Mouse (Mus musculus): ENCODE measurements around the gene Ankrd55. TPM values are rescaled to one million over a fixed set of nuclear protein-coding genes. Genes with fewer than 3 reads are reported as not detected.

Ankrd55 gene
- polyA plus RNA-seq, 1 experiment from 2014 or later: 2.7 TPM

DNA sequence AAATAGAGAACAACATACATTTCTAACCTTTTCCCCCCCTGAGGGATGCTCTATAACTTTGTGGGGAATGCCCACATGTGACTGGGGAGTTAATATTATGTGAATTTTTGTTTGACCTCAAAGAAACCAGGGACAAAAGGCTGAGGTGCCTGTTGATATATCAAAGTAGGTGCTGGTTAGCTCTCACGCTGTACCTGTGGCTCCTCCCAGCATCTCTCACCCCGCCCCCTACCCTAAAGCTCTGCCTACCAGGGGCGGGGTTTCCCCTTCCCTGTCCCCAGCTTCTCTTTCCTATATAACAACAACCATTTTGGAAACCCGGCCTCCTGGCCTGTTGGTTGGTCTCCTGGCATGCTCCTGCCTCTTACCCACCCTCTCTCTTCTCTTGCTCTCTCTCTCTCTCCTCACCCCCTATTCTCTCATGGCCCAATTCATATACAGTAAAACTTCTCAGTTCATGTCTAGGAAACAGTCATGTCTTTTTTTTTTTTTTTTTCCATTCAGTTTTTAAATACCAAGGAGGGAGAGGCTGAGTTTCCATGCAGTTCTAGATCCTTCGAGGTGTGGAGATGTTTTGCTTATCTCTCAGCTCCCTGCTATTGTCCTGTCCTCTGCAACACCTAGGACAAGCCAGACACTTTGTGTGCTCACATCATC is 54.8 kb downstream of the Ankrd55 start:
- peaks cover 23% of the 10 kb centered on the region for H3K79me2 ChIP-seq (ENCODE audit: inconsistent target)
- H3K36me3 ChIP-seq (ENCODE audit: inconsistent target): no peaks in the 10 kb centered on the region
- WGBS (ENCODE audit: missing documents): 86% methylated on average over 5 of the region's 5 CpGs
- H3K27ac ChIP-seq: peak overlapping the region; percentile 97
- H3K4me3 ChIP-seq (ENCODE audit: inconsistent target): no peak overlapping the region

DNA sequence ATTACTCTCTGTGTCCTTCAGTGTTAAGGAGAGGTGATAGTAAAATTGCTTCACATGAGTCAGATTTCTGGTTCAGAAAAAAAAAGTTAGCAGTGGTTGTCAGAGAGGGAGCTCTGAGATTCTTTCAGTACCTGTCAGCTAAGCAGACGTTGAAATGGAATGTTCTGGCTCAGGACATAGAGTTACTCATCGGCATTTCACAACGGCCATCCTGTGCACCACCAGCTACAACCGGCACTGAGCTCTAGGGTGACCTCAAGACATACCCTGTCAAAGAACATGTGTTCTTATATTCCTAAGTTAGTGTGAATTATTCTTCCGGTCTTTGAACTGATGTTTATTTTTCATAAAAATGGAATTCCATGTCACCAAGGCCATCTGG is 55.4 kb downstream of the Ankrd55 start:
- H3K27ac ChIP-seq: peak overlapping the region; percentile 97
- peaks cover 29% of the 10 kb centered on the region for H3K79me2 ChIP-seq (ENCODE audit: inconsistent target)
- WGBS (ENCODE audit: missing documents): 42% methylated on average over 5 of the region's 5 CpGs
- no peak overlapping the region for H3K4me3 ChIP-seq (ENCODE audit: inconsistent target)
- H3K36me3 ChIP-seq (ENCODE audit: inconsistent target): no peaks in the 10 kb centered on the region

DNA sequence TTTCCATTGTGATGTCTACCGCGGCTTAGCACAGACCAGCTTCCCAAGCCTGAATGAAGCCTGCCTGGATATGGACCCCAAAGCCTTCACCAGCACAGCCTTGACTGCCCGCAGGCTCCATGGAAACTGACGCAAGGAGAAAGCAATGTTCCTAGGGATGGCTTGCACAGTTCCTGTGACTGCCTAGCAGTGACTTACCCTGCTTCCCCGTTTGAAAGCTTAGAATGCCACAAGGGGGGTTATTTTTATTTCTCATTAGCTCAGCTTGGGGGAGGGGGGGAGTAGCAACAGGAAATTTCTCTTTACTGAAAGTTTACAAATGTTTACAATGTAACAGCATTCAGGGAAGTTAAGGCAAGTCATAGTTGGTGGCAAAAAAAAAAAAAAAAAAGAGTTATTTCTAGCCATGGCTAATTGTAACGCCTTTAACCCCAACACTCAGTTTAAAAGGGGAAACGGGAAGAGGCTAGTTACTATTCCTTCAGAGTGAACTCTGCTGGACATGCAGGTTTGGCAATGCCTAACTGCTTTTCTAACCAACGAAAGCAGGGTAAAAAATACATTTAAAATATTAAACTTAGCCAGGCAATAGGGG is 56.1 kb downstream of the Ankrd55 start:
- WGBS (ENCODE audit: missing documents): 15% methylated on average over 8 of the region's 8 CpGs
- Histone ChIP-seq H3K79me2 (ENCODE audit: inconsistent target) (peaks cover 32% of the 10 kb centered on the region), H3K4me3 (ENCODE audit: inconsistent target) (no peak overlapping the region), H3K27ac (peak overlapping the region; percentile 97), H3K36me3 (ENCODE audit: inconsistent target) (no peaks in the 10 kb centered on the region)

DNA sequence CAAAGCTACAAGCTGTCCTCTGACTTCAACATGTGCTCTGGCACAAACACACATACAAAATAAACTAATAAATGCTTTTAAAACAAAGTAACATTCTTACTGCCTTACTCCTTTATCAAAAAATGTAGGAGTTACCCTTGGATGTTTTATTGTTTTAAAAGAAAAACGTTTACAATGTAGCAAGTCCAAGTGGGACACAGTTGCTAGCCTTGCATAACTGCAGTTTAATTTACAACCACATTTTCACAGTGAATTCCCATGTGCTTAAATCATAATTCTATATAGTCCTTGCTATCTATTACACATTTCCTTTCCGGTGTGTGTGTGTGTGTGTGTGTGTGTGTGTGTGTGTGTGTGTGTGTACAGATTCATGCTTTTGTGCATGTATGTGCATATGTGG is 57.3 kb downstream of the Ankrd55 start:
- Histone ChIP-seq H3K4me3 (ENCODE audit: inconsistent target) (no peak overlapping the region), H3K79me2 (ENCODE audit: inconsistent target) (peaks cover 32% of the 10 kb centered on the region), H3K36me3 (ENCODE audit: inconsistent target) (no peaks in the 10 kb centered on the region), H3K27ac (peak overlapping the region; percentile 97)
- 50% methylated on average over 1 of the region's 2 CpGs for WGBS (ENCODE audit: missing documents)

DNA sequence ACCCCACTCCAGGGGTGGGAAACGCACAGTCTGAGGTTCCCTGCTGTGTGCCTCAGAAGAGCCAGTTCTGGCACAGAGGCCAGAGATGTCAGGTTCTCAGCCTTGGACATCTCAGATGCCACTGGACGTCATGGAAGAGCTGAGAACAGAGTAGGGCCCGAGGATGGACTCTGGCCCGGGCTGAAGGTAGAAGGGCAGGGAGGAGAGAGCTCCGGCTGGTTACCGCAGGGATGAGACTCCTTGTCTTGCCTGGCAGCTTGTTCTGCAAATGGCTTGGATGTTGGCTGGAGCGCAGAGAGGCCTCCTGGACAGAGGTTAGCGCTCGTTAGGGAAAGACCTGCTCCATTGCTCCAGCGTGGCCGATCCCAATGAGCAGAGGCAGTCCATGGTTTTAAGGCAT is 57.8 kb downstream of the Ankrd55 start:
- 93% methylated on average over 11 of the region's 11 CpGs for WGBS (ENCODE audit: missing documents)
- H3K36me3 ChIP-seq (ENCODE audit: inconsistent target): no peaks in the 10 kb centered on the region
- H3K27ac ChIP-seq: peak overlapping the region; percentile 97

DNA sequence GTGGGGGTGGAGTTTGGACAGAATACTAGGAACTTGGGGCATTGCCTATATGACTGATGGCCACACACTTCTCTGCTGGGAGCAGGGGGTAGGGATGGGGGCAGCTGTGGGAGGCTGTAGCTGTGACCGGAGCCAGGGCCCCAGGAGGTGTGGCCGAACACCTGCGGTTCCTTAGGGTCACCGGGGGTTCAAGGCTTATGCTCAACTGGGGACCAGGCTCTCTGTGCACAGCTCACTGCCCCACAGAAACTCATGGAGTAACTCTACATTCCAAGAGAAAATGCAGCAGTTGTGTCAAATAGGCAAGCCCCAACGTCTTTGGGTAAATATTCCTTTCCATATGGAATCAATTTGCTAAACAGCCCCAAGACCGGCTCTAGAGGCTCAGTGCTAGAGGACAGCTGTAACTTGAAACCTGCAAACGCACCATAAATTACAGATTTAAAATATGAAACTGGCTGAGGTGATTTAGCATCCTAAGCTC is 58.5 kb downstream of the Ankrd55 start:
- H3K36me3 ChIP-seq (ENCODE audit: inconsistent target): no peaks in the 10 kb centered on the region
- peak overlapping the region; percentile 97; the same call in 1 of the 2 replicates for H3K27ac ChIP-seq
- no peak overlapping the region for H3K4me3 ChIP-seq (ENCODE audit: inconsistent target)
- 92% methylated on average over 7 of the region's 7 CpGs for WGBS (ENCODE audit: missing documents)
- H3K79me2 ChIP-seq (ENCODE audit: inconsistent target): peaks cover 32% of the 10 kb centered on the region

More for the DNA sequence above, 57.8 kb downstream of the Ankrd55 start:
- peaks cover 32% of the 10 kb centered on the region for H3K79me2 ChIP-seq (ENCODE audit: inconsistent target)
- H3K4me3 ChIP-seq (ENCODE audit: inconsistent target): no peak overlapping the region

DNA sequence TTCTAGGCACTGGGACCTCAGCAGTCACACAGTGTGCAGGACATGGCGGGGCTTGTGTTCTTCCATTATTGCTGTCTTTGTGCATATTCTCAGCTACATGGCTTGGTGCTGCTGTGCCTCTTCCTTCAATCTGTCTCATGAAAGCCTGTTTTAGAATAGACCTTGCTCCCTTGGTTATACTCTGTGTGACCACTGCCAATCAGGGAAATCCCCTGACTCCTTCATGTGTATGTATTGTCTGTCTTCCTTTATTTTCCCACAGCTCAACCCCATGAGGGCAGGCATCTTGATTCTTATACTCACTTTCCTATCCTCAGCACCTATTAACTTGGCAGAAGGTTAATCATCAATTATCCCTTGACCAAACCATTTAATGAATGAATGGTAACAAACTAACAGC is 60.0 kb downstream of the Ankrd55 start:
- H3K36me3 ChIP-seq (ENCODE audit: inconsistent target): no peaks in the 10 kb centered on the region
- WGBS (ENCODE audit: missing documents): 100% methylated on average over 1 of the region's 1 CpGs
- peaks cover 32% of the 10 kb centered on the region for H3K79me2 ChIP-seq (ENCODE audit: inconsistent target)
- peak overlapping the region; percentile 97 for H3K27ac ChIP-seq
- peak overlapping the region; percentile 27 for H3K4me3 ChIP-seq (ENCODE audit: inconsistent target)

DNA sequence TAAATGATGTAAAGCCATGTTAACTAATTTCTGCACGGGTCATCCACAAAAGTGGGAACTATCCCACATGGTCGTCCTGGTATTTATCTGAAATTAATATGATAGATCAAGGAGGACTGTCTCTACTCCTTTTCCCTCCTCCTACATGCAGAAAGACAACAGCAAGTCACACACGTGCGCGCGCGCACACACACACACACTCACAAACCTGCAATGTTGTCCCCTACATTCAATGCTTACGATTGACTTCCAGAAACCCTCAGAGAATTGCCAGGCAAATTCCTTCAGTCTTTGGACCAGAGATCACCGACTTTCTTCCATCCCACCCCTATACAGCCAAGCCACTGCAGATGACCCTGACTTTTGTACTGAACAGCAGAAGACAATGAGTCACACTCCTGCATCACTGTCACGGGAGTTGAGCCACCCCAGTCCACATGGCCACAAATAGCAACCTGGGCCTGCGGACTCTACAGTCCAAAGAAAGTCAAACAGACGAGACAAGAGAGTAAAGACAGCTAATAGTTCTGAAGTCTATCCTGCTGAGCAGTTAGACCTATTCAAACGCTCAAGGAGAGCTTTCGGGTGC is 60.7 kb downstream of the Ankrd55 start:
- Histone ChIP-seq H3K27ac (peak overlapping the region; percentile 97), H3K36me3 (ENCODE audit: inconsistent target) (no peaks in the 10 kb centered on the region), H3K4me3 (ENCODE audit: inconsistent target) (peak overlapping the region; percentile 27), H3K79me2 (ENCODE audit: inconsistent target) (peaks cover 32% of the 10 kb centered on the region)
- WGBS (ENCODE audit: missing documents): 73% methylated on average over 14 of the region's 14 CpGs

DNA sequence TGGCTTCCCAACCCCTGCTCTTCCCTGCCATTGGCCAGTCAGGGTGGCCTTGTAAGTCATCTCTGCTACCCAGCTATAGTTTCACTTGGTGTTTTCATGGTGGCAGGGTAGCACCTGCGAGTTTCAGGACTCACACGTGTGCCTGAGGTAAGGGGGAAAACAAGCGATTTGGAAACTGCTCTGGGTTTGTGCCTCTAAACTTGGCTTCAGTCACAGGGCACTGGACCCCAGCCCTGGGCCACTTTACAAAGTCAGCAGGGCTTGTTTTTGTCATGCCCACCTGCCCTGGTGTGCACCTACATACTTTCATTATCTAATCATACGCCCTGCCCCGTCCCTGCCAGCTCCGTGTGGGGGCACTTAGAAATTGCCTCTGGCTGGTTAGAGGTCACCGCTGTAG is 61.2 kb downstream of the Ankrd55 start:
- Histone ChIP-seq H3K36me3 (ENCODE audit: inconsistent target) (no peaks in the 10 kb centered on the region), H3K4me3 (ENCODE audit: inconsistent target) (no peak overlapping the region), H3K79me2 (ENCODE audit: inconsistent target) (peaks cover 32% of the 10 kb centered on the region), H3K27ac (peak overlapping the region; percentile 97)
- WGBS (ENCODE audit: missing documents): 92% methylated on average over 7 of the region's 7 CpGs

DNA sequence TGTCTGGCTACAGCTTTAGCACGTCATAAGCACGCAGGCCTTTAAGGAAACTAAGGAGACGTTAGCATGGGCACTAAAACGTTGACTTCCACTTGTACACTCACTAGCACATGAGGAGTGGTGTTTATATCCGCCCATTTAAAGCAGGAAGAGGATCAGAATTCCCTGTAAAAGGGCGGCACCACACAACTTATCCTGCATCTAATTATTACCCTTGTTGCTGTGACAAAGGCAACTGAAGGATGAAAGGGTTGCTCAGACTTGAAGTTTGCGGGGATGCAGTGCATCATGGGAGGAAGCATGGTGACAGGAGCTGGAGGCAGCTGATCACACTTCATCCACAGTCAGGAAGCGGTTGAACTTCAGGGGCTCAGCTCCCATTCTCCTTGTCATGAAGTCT is 63.7 kb downstream of the Ankrd55 start:
- Histone ChIP-seq H3K79me2 (ENCODE audit: inconsistent target) (peaks cover 21% of the 10 kb centered on the region), H3K27ac (no peak overlapping the region), H3K4me3 (ENCODE audit: inconsistent target) (no peak overlapping the region), H3K36me3 (ENCODE audit: inconsistent target) (no peaks in the 10 kb centered on the region)
- WGBS (ENCODE audit: missing documents): 93% methylated on average over 8 of the region's 8 CpGs

DNA sequence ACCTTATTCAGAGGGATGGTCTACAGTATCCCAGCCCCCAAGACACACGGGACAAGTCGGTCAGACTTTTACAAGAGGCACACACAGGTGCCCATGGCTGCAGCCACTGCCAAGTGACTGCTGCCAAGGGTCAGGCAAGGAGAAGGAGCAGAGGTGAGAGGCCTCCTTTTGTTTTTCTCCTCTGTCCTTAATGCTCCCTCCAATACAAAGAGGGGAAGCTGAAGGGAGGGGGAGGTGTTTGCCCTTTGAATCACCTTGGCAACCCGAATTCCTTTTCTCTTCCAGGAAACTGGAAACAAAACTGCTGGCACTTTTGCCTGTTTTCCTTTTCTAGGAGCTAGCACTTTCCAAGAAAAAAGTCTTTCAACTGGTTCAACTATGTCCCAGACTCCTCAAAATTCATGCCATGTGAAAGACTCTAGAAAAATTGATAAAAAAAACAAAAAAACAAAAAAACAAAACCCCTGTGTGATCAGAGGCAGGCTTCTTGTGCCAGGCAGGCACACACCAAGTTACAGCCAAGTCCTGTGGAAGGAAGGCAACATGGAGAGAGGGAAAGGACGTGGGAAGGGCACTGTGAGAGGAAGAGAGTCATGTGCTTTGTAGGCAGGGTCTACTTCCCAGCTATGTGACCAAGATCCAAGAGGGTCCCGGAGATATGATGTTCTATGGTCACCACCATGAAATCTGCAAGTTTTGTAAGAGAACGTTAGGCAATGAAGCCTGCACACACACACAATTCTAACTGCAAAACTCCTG is 66.0 kb downstream of the Ankrd55 start:
- WGBS (ENCODE audit: missing documents): 62% methylated on average over 6 of the region's 6 CpGs
- Histone ChIP-seq H3K27ac (no peak overlapping the region), H3K79me2 (ENCODE audit: inconsistent target) (no peaks in the 10 kb centered on the region), H3K4me3 (ENCODE audit: inconsistent target) (no peak overlapping the region), H3K36me3 (ENCODE audit: inconsistent target) (no peaks in the 10 kb centered on the region)

DNA sequence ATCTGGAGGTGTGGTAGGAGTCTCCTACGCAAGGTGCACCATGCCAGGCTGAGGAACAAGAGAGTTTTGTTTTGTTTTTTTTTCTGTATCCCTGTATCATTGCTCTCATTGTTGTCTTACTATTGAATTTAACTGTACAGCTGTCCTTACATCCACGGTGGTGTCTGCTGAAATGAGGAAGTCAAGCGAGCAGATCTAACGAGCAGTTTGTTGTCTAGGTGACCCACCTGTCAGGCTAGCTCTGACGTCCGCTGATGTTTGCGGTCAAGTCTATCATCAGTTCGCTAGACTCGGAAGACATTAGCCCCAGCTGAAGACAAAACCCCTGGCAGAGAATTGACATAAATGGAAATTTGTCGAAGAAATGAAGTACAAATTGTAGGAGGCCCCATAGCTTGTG is 66.7 kb downstream of the Ankrd55 start:
- WGBS (ENCODE audit: missing documents): 48% methylated on average over 10 of the region's 10 CpGs
- Histone ChIP-seq H3K27ac (no peak overlapping the region), H3K79me2 (ENCODE audit: inconsistent target) (no peaks in the 10 kb centered on the region), H3K36me3 (ENCODE audit: inconsistent target) (no peaks in the 10 kb centered on the region), H3K4me3 (ENCODE audit: inconsistent target) (no peak overlapping the region)

DNA sequence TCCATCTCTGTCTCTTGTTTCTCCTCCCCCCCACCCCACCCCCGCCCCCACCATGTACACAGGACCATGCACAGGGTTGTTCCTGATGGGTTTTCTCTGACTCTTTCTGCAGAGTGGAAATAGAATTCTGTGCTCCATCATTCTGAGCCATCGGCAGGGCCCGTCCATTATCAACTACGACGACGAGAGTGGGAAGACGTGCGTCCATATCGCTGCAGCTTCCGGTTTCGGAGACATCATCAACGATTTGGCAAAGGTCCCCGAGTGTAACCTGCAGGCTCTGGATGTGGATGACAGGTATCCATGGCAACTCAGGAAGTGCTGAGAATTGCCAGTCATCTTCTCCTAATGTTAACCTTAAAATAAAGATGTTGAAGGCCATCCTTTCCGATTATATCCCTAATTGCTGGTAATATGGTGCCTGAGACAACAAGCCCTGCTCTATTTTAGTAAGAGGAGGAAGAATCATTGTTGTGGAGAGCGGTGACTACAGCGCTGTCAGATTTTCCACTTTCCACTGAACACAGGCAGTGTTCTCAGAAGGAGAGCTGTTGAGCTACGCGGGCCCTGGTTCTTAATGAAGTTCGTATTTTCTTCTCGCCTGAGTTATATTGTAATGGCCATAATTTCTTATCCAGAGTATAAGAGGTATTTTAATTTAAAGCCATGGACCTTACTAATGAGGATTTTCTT is 67.7 kb downstream of the Ankrd55 start:
- WGBS (ENCODE audit: missing documents): 94% methylated on average over 20 of the region's 20 CpGs
- Histone ChIP-seq H3K79me2 (ENCODE audit: inconsistent target) (no peaks in the 10 kb centered on the region), H3K27ac (no peak overlapping the region), H3K4me3 (ENCODE audit: inconsistent target) (no peak overlapping the region), H3K36me3 (ENCODE audit: inconsistent target) (no peaks in the 10 kb centered on the region)

DNA sequence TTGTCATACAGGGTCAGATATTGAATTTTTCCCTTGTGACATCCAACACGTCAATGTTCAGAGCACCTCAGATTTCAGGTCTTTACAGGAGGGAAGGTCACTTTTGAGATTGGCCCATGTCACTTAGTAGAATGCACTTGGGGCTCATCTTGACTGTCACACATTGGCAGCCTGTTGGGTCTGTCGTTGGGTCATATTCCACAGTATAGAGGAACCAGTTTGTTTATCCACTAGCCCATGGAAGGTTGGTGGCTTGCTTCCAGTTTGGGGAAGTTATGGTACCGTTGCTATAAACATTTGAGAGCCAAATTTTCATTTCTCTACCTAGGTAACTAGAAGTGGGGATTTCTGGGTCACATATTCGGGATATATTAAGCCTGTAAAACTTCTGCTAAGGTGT is 73.3 kb downstream of the Ankrd55 start:
- 0 out of 2 replicates have a peak overlapping the region, but pooled peaks have one; percentile 4 for H3K27ac ChIP-seq
- H3K4me3 ChIP-seq (ENCODE audit: inconsistent target): no peak overlapping the region
- WGBS (ENCODE audit: missing documents): 65% methylated on average over 4 of the region's 4 CpGs
- H3K79me2 ChIP-seq (ENCODE audit: inconsistent target): 0 out of 2 replicates have a peak, but pooled peaks cover 4% of the 10 kb centered on the region
- no peaks in the 10 kb centered on the region for H3K36me3 ChIP-seq (ENCODE audit: inconsistent target)

Measured in macrophage (primary cell).